Mouse (Mus musculus) heart, embryonic 12.5 days (tissue): ENCODE measurements around the gene Hmgcs2. TPM values are rescaled to one million over a fixed set of nuclear protein-coding genes. Genes with fewer than 3 reads are reported as not detected.

Experiments used
- polyA plus RNA-seq: library from polyadenylated mRNA; unstranded; fragments of >200 nt; fragmentation: Nextera tagmentation; extraction: Ambion mirVana; gene quantifications from 2 replicates; pipeline ENCODE4 v1.2.1, GENCODE M21; 2016

Gene Hmgcs2
- polyA plus RNA-seq, 1 experiment from 2014 or later = 10.7 TPM

Other genes with a start within 250 kb of the Hmgcs2 start
- not detected in 2 replicates for gene Adam30, start 119.8 kb upstream of the Hmgcs2 start, polyA plus RNA-seq
- gene Reg4, start 58.3 kb upstream of the Hmgcs2 start, polyA plus RNA-seq = not detected in 2 replicates
- gene Phgdh, start 59.6 kb downstream of the Hmgcs2 start, polyA plus RNA-seq = 89.5 and 93.7 TPM in 2 replicates
- gene Zfp697, start 102.0 kb downstream of the Hmgcs2 start, polyA plus RNA-seq = 8.0 and 8.3 TPM in 2 replicates
- not detected in 2 replicates for gene Gm4450, start 176.7 kb downstream of the Hmgcs2 start, polyA plus RNA-seq
- gene Hsd3b4, start 230.1 kb downstream of the Hmgcs2 start, polyA plus RNA-seq = not detected in 2 replicates